Mouse (Mus musculus) ES-E14 (cell line): ENCODE measurements at regions not wholly inside any gene's neighbourhood (a gene's known extent, or its start where the extent isn't known, plus 50 kb on each side); places are given as distances from the start of the nearest gene placed in this dataset.
A peak's percentile ranks its signal among the peaks of the same experiment; 100 is the strongest.
"Not testable (repeated sequence)": the region's sequence is repeated elsewhere in the genome, so short reads cannot be mapped to it uniquely, and the experiment has no call there.

Experiments used
- DNase-seq: peaks from one replicate; pipeline ENCODE4 v3.0.0-alpha.2; 2013; ENCODE audit warnings: low read depth, low spot score
- H3K27ac ChIP-seq: 2 replicates; pipeline ENCODE4 v1.5.1; 2012; ENCODE audit warnings: low read depth, mild to moderate bottlenecking, low read length, moderate library complexity, mixed read lengths; ENCODE audit not compliant: poor library complexity, insufficient read depth, severe bottlenecking
- H3K36me3 ChIP-seq: 2 replicates; pipeline ENCODE4 v1.6.1; 2012; ENCODE audit warnings: mild to moderate bottlenecking, low read length, moderate library complexity, mixed read lengths; ENCODE audit not compliant: control insufficient read depth, poor library complexity, insufficient read depth, severe bottlenecking
- H3K4me1 ChIP-seq, 2 experiments: fragments of 150-350 bp in 1 of 2; sonication (generic) in 1 of 2; 2 replicates each; pipeline ENCODE4 v1.6.1; 2012; ENCODE audit warnings: low read length in 2 of 2, mild to moderate bottlenecking in 1 of 2, mixed read lengths in 1 of 2; ENCODE audit not compliant: control insufficient read depth in 2 of 2, insufficient read depth in 2 of 2, poor library complexity in 1 of 2
- H3K4me3 ChIP-seq, 2 experiments: fragments of 150-350 bp in 1 of 2; sonication (generic) in 1 of 2; 2 replicates each; pipeline ENCODE4 v1.5.1; 2012; ENCODE audit warnings: low read length in 2 of 2, low read depth in 1 of 2, mild to moderate bottlenecking in 1 of 2, mixed read lengths in 1 of 2; ENCODE audit not compliant: insufficient read depth in 1 of 2, poor library complexity in 1 of 2, severe bottlenecking in 1 of 2
- H3K9ac ChIP-seq: 2 replicates; pipeline ENCODE4 v1.6.1; 2012; ENCODE audit warnings: low read depth, mild to moderate bottlenecking, low read length, mixed read lengths; ENCODE audit not compliant: poor library complexity, insufficient read depth, severe bottlenecking
- H3K9me3 ChIP-seq: fragments of 150-350 bp; sonication (generic); 2 replicates; pipeline ENCODE4 v1.6.1; 2012; ENCODE audit warnings: low read depth, mild to moderate bottlenecking, low read length; ENCODE audit not compliant: control insufficient read depth, insufficient read depth
- CHD2 ChIP-seq: IDR thresholded peaks from 2 replicates; pipeline ENCODE4 v1.6.1; 2014; ENCODE audit warnings: mild to moderate bottlenecking, low read depth, low read length, inconsistent platforms
- HCFC1 ChIP-seq: IDR thresholded peaks from 2 replicates; pipeline ENCODE4 v1.6.1; 2012; ENCODE audit warnings: low read length, inconsistent platforms, borderline replicate concordance; ENCODE audit not compliant: insufficient read depth
- MAFK ChIP-seq: IDR thresholded peaks from 2 replicates; pipeline ENCODE4 v1.6.1; 2014; ENCODE audit warnings: mild to moderate bottlenecking, low read depth, low read length, inconsistent platforms; ENCODE audit not compliant: insufficient read depth
- ZC3H11A ChIP-seq: IDR thresholded peaks from 2 replicates; pipeline ENCODE4 v1.6.1; 2012; ENCODE audit warnings: low read depth, mild to moderate bottlenecking, inconsistent platforms, low read length, borderline replicate concordance
- ZNF384 ChIP-seq: IDR thresholded peaks from 2 replicates; pipeline ENCODE4 v1.6.1; 2012; ENCODE audit warnings: low read depth, low read length, inconsistent platforms
- in situ Hi-C, 2 experiments: fragments of 600-800 bp; cut with MboI; formaldehyde crosslinking; loops; one replicate each; pipeline ENCODE4 v1.15.1; 2025; ENCODE audit warnings: low sequenced_read_pairs in 2 of 2, inconsistent platforms in 1 of 2; ENCODE audit not compliant: unreplicated experiment in 2 of 2

- H3K9me3 ChIP-seq, result no peaks in the 10 kb centered on the region
- TF ChIP-seq CHD2, result no peak
- TF ChIP-seq MAFK, result no peak
- TF ChIP-seq ZNF384, result no peak
- H3K4me1 ChIP-seq, result no peaks in the 10 kb centered on the region
- no peak overlapping the region for H3K27ac ChIP-seq
- in situ Hi-C loops, result no loop called here
- no peak for DNase-seq
- H3K36me3 ChIP-seq, result no peaks in the 10 kb centered on the region
- no peak overlapping the region for H3K9ac ChIP-seq
- H3K4me3 ChIP-seq, result no peak overlapping the region
Measured at GRCm38 (mm10) chr5:45340411-45340810, 109.6 kb downstream of the Qdpr start.

GRCm38 (mm10) chr5:45336801-45337200, 113.2 kb downstream of the Qdpr start:
- no peak overlapping the region for H3K4me3 ChIP-seq
- no peak for DNase-seq
- TF ChIP-seq ZC3H11A, result no peak
- peak; percentile 74 for TF ChIP-seq ZNF384
- H3K9ac ChIP-seq, result no peak overlapping the region
- no peaks in the 10 kb centered on the region for H3K36me3 ChIP-seq
- H3K27ac ChIP-seq, result no peak overlapping the region
- H3K4me1 ChIP-seq, result no peaks in the 10 kb centered on the region
- H3K9me3 ChIP-seq, result no peaks in the 10 kb centered on the region
- in situ Hi-C loops, result no loop called here

- not testable (repeated sequence) for H3K4me1 ChIP-seq, H3K27ac ChIP-seq
Measured at GRCm38 (mm10) chr5:45324468-45324867, 125.6 kb downstream of the Qdpr start.

GRCm38 (mm10) chr5:45323500-45323899, 126.5 kb downstream of the Qdpr start:
- no peak overlapping the region for H3K4me3 ChIP-seq
- H3K9me3 ChIP-seq, result no peaks in the 10 kb centered on the region
- in situ Hi-C loops, result no loop called here

More at GRCm38 (mm10) chr5:45324468-45324867, 125.6 kb downstream of the Qdpr start:
- in situ Hi-C loops, H3K36me3 ChIP-seq, DNase-seq, H3K9ac ChIP-seq, H3K4me3 ChIP-seq, H3K9me3 ChIP-seq: not testable (repeated sequence)

GRCm38 (mm10) chr5:45318026-45318425, 132.0 kb downstream of the Qdpr start:
- DNase-seq, result no peak
- TF ChIP-seq CHD2 (no peak), ZNF384 (no peak), MAFK (no peak), ZC3H11A (no peak), HCFC1 (no peak)

More at GRCm38 (mm10) chr5:45323500-45323899, 126.5 kb downstream of the Qdpr start:
- no peak for DNase-seq
- Histone ChIP-seq H3K36me3 (no peaks in the 10 kb centered on the region), H3K9ac (no peak overlapping the region), H3K4me1 (no peaks in the 10 kb centered on the region), H3K27ac (no peak overlapping the region)
- no peak for TF ChIP-seq ZC3H11A
- no peak for TF ChIP-seq CHD2
- no peak for TF ChIP-seq HCFC1

More at GRCm38 (mm10) chr5:45318026-45318425, 132.0 kb downstream of the Qdpr start:
- Histone ChIP-seq H3K27ac (no peak overlapping the region), H3K9ac (no peak overlapping the region), H3K9me3 (no peaks in the 10 kb centered on the region), H3K4me1 (no peaks in the 10 kb centered on the region), H3K36me3 (no peaks in the 10 kb centered on the region), H3K4me3 (no peak overlapping the region)
- in situ Hi-C loops, result no loop called here
